Mouse (Mus musculus): ENCODE measurements around the gene Hist1h3g. TPM values are rescaled to one million over a fixed set of nuclear protein-coding genes. Genes with fewer than 3 reads are reported as not detected.
"Not testable (repeated sequence)": the region's sequence is repeated elsewhere in the genome, so short reads cannot be mapped to it uniquely, and the experiment has no call there.

Hist1h3g gene
- polyA plus RNA-seq, 1 experiment from 2014 or later = 4.8 TPM

GRCm38 (mm10) chr13:23571022-23571503 is 35.8 kb downstream of the Hist1h3g start, which contains the start of the genes Hist1h2ae and Hist1h2bg:
Gene Hist1h2ae, minus strand, starts transcription at chr13:23571220.
Gene Hist1h2bg, plus strand, starts transcription at chr13:23571396.
- peak; percentile 91 for ATAC-seq (ENCODE audit: low FRiP score, low read depth)
- H3K36me3 ChIP-seq = no peaks in the 10 kb centered on the region
- no peaks in the 10 kb centered on the region for H3K27me3 ChIP-seq
- 0% methylated on average over 18 of the region's 18 CpGs for WGBS
- H3K4me2 ChIP-seq (replicated peaks) = peak within 1 kb of the TSS; percentile 68
- no peaks in the 10 kb centered on the region for H3K9me3 ChIP-seq
- peaks cover 20% of the 10 kb centered on the region for H3K4me1 ChIP-seq
- H3K4me3 ChIP-seq = peak within 1 kb of the TSS; percentile 45
- H3K27ac ChIP-seq (replicated peaks) = peak within 1 kb of the TSS; percentile 96
- H3K9ac ChIP-seq (replicated peaks) = peak within 1 kb of the TSS; percentile 72

- Histone ChIP-seq H3K4me3 (peak overlapping the region; percentile 45), H3K4me2 (replicated peaks) (peak overlapping the region; percentile 68), H3K27ac (replicated peaks) (peak overlapping the region; percentile 96), H3K9ac (replicated peaks) (peak overlapping the region; percentile 72), H3K4me1 (peaks cover 26% of the 10 kb centered on the region)
- ATAC-seq (ENCODE audit: low FRiP score, low read depth); H3K36me3 ChIP-seq; H3K27me3 ChIP-seq; H3K9me3 ChIP-seq: not testable (repeated sequence)
- under 1% methylated on average over 17 of the region's 34 CpGs for WGBS
These were observed 36.4 kb downstream of the Hist1h3g start for GRCm38 (mm10) chr13:23571504-23572217.

GRCm38 (mm10) chr13:23572218-23573033 is 37.2 kb downstream of the Hist1h3g start:
- H3K4me1 ChIP-seq = peaks cover 32% of the 10 kb centered on the region
- peak overlapping the region; percentile 96 for H3K27ac ChIP-seq (replicated peaks)
- no peak for ATAC-seq (ENCODE audit: low FRiP score, low read depth)
- 35% methylated on average over 2 of the region's 2 CpGs for WGBS
- H3K9ac ChIP-seq (replicated peaks) = peak overlapping the region; percentile 72
- no peaks in the 10 kb centered on the region for H3K27me3 ChIP-seq
- H3K4me2 ChIP-seq (replicated peaks) = peak overlapping the region; percentile 68
- no peaks in the 10 kb centered on the region for H3K36me3 ChIP-seq
- H3K9me3 ChIP-seq = no peaks in the 10 kb centered on the region
- H3K4me3 ChIP-seq = peak overlapping the region; percentile 45

- H3K36me3 ChIP-seq; H3K27me3 ChIP-seq; ATAC-seq (ENCODE audit: low FRiP score, low read depth); H3K9me3 ChIP-seq: not testable (repeated sequence)
- WGBS = 9% methylated on average over 20 of the region's 20 CpGs
- Histone ChIP-seq H3K27ac (replicated peaks) (peak overlapping the region; percentile 96), H3K4me3 (peak overlapping the region; percentile 45), H3K9ac (replicated peaks) (peak overlapping the region; percentile 16; the same call in 1 of the 2 replicates), H3K4me1 (peaks cover 32% of the 10 kb centered on the region), H3K4me2 (replicated peaks) (peak overlapping the region; percentile 68)
These were observed 38.0 kb downstream of the Hist1h3g start for GRCm38 (mm10) chr13:23573034-23573897.

- Histone ChIP-seq H3K4me2 (replicated peaks) (peak within 1 kb of the TSS; percentile 68), H3K27ac (replicated peaks) (peak within 1 kb of the TSS; percentile 87), H3K4me1 (peaks cover 32% of the 10 kb centered on the region), H3K9ac (replicated peaks) (peak within 1 kb of the TSS; percentile 46; the same call in 1 of the 2 replicates), H3K4me3 (peak within 1 kb of the TSS; percentile 47)
- WGBS = under 1% methylated on average over 42 of the region's 42 CpGs
- not testable (repeated sequence) for H3K36me3 ChIP-seq, H3K27me3 ChIP-seq, H3K9me3 ChIP-seq
- peak; percentile 89 for ATAC-seq (ENCODE audit: low FRiP score, low read depth)
These were observed 38.8 kb downstream of the Hist1h3g start, which contains the start of the genes Hist1h2bf and Hist1h2ad for GRCm38 (mm10) chr13:23573898-23574524. Gene Hist1h2bf, minus strand, starts transcription at chr13:23574196. Gene Hist1h2ad, plus strand, starts transcription at chr13:23574381.

- not testable (repeated sequence) for ATAC-seq (ENCODE audit: low FRiP score, low read depth); H3K9me3 ChIP-seq; H3K27me3 ChIP-seq; H3K36me3 ChIP-seq
- peak overlapping the region; percentile 68 for H3K4me2 ChIP-seq (replicated peaks)
- 0 out of 2 replicates have a peak overlapping the region, but pooled peaks have one; percentile 46 for H3K9ac ChIP-seq (replicated peaks)
- peak overlapping the region; percentile 47 for H3K4me3 ChIP-seq
- H3K4me1 ChIP-seq = peaks cover 32% of the 10 kb centered on the region
- peak overlapping the region; percentile 87 for H3K27ac ChIP-seq (replicated peaks)
- under 1% methylated on average over 10 of the region's 39 CpGs for WGBS
These were observed 39.4 kb downstream of the Hist1h3g start for GRCm38 (mm10) chr13:23574546-23575170.

- H3K4me2 ChIP-seq (replicated peaks) = peak within 1 kb of the TSS; percentile 66
- H3K4me3 ChIP-seq = peak within 1 kb of the TSS; percentile 47
- H3K4me1 ChIP-seq = peaks cover 29% of the 10 kb centered on the region
- no peaks in the 10 kb centered on the region for H3K36me3 ChIP-seq
- no peaks in the 10 kb centered on the region for H3K27me3 ChIP-seq
- peak within 1 kb of the TSS; percentile 75 for H3K9ac ChIP-seq (replicated peaks)
- H3K9me3 ChIP-seq = no peaks in the 10 kb centered on the region
- H3K27ac ChIP-seq (replicated peaks) = peak within 1 kb of the TSS; percentile 87
- ATAC-seq (ENCODE audit: low FRiP score, low read depth) = peak; percentile 59
- WGBS = under 1% methylated on average over 18 of the region's 18 CpGs
These were observed 40.1 kb downstream of the Hist1h3g start, which contains the start of gene Hist1h3d for GRCm38 (mm10) chr13:23575271-23575851. Gene Hist1h3d, plus strand, starts transcription at chr13:23575763.

GRCm38 (mm10) chr13:23575864-23576313 is 40.7 kb downstream of the Hist1h3g start:
- Histone ChIP-seq H3K4me1 (peaks cover 29% of the 10 kb centered on the region), H3K4me3 (peak overlapping the region; percentile 47), H3K4me2 (replicated peaks) (peak overlapping the region; percentile 66), H3K9ac (replicated peaks) (peak overlapping the region; percentile 75), H3K27ac (replicated peaks) (peak overlapping the region; percentile 80)
- H3K27me3 ChIP-seq; H3K9me3 ChIP-seq; H3K36me3 ChIP-seq; ATAC-seq (ENCODE audit: low FRiP score, low read depth): not testable (repeated sequence)
- WGBS = under 1% methylated on average over 9 of the region's 40 CpGs

- Histone ChIP-seq H3K9me3 (no peaks in the 10 kb centered on the region), H3K4me1 (peaks cover 29% of the 10 kb centered on the region), H3K36me3 (no peaks in the 10 kb centered on the region), H3K9ac (replicated peaks) (peak overlapping the region; percentile 75), H3K27me3 (no peaks in the 10 kb centered on the region), H3K27ac (replicated peaks) (peak overlapping the region; percentile 80), H3K4me2 (replicated peaks) (peak overlapping the region; percentile 66), H3K4me3 (peak overlapping the region; percentile 47)
- 2% methylated on average over 7 of the region's 7 CpGs for WGBS
- ATAC-seq (ENCODE audit: low FRiP score, low read depth) = no peak
These were observed 41.2 kb downstream of the Hist1h3g start for GRCm38 (mm10) chr13:23576351-23576881.
